Mouse (Mus musculus) cerebellum, postnatal 36 days (tissue): ENCODE results near the gene Tns1.

ENCODE experiments used
- DNase-seq, 2 experiments: peaks; one replicate each; pipeline ENCODE4 v3.0.0; 2021 to 2022; ENCODE audit warnings: mixed read lengths in 2 of 2

Tns1 gene

DNA sequence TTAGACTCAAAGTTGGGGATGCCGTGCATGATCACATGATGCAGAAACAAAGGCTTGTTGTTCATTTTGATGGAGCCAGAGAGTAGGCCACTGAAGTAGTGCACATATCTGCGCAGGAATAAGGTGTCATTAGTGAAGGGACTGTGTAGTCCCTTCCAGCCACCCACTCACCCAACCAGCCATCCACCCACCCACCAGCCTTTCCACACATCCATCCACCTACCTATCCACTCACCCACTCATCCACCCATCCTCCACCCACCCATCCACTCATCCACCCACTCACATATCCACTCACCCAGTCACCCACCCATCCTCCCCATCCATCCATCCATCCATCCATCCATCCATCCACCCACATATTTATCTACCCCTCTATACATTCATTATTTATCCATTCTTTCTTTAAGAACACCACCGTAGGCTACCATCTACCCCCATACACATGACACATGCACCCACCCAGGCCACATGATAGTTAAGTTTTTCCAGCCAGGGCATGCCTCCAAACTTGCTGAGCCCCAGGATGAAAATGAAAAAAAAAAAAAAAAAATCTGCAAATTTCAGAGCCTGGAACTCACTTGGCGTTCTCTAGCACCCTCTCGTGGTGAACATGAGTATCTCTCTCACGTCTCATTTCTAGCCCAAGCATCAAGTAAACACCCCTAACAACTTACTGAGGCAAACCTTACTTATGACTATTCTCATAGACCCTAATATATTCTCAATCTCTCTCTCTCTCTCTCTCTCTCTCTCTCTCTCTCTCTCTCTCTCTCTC, 137.8 kb downstream of the Tns1 start:
- peak; percentile 32 to 37 for DNase-seq

DNA sequence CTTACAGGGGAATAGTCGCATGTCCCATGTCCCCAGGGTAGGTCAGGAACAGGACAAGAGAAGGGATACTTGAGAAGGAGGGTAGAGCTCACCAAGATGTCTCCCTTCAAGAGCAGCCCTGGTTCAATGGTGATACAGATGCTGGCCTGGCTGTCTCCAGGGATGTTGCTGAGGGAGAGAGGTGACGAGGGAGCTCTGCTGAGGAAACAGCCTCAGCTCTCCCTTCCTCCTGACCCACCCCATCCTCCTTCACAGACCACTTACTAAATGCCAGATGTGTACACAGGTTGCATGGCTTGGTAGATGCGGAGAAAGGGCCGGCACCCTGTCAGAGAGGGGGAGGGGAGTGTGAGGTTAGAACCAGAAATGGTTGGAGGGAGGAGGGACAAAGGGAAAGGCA, 138.6 kb downstream of the Tns1 start:
- no peak for DNase-seq

DNA sequence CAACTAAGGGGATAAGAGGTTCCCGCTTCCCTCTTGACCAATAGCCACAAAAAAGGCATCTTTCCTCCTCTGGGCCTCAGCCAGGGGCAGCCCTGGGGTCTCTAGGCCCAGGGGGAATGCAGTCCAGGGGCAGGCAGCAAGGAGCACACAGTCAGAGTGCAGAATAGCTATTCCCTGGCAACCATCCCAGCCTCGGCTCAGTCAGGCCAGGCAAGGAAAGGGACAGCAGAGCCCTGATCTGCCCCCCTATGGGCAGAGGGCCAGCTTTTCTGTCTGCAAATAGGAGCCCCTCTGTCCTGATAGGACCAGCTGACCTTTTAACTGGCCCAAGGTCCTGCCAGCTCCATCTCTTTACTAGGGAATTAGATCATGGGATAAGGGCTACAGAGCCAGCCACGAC, 145.0 kb downstream of the Tns1 start:
- peak in 1 of 2 experiments; percentile 29 for DNase-seq

DNA sequence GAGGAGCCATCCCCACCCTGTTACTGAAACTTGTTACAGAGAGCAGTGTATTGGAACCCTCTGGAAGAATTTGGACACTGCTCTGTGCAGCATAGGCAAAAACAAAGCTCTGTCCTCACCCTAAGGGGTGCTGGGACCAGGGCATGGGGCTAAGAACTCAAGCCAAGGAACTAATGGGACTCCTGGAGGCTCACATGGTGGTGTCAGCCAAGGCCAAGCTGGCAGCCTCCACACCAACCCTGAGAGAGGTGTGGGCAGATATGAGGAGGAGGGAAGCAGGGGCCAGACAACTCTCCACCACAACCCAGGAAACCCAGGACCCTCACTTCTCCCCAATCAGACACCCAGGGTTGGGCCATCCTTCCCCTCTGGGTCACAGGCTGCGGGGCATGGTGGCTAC, 145.7 kb downstream of the Tns1 start:
- no peak for DNase-seq

DNA sequence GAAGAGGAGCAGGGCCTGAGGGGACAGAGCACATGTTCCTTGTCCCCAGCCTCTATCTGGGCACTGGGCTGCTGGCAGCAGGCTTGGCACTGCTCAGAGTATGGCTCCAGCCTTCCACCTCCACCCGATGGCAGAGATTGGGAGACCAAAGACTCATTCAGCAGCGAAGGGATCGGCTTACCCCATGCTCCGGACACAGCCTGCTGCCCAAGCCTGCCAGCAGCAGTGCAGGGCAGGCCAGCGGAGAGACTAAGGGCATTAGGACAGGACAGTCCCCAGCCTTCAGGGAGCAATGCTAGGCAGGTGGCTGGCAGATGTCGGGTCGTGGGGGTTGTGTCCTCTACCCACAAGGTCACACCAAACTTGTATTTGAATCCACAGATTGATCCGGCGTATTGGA, 150.3 kb downstream of the Tns1 start:
- no peak for DNase-seq

DNA sequence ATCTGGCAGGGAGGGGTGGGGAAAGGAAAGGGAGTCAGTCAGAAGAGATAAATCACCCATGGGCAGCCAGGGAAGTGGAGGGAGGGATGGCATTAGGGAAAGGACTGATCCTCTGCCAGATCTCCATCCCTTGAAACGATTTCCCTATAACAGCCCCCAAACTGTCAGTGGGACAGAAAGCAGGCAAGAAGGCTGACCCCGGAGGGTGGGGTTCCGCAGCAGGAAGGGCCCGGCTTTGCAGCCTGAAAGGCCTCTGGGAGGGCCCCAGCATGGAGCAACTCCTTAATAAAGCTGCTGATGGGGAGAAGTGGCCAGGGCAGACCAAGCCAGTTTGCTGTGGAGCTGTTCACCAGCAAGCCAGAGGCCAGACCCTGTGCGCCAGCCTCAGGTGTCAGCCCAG, 151.5 kb downstream of the Tns1 start:
- DNase-seq, result no peak

DNA sequence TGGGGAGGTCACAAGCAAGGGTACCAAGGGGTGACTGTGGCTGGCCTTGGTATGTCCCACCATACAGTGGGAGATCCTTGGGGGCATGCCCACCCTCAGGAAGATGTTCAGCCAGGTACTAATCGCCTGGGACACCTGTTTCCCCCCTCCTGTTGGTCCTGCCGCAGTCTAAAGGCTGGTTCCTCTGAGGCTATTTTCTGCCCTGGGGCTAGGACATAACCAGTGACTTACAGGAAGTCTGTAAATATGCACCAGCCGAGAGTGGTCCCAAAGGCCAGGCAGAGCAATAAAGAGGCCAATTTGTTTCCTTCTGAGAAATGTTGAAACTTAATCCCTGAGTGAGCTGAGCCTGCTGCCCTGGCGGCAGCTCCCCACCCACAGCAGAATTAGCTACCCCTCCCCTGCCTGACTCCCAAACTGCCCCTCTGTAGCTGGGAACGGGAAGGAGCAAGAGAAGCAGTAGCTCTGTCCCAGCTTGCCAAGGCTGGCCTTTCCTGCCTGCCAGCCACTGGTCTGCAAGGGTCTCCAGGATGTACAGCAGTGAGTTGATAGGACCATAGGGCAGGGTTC, 154.0 kb downstream of the Tns1 start:
- no peak for DNase-seq

DNA sequence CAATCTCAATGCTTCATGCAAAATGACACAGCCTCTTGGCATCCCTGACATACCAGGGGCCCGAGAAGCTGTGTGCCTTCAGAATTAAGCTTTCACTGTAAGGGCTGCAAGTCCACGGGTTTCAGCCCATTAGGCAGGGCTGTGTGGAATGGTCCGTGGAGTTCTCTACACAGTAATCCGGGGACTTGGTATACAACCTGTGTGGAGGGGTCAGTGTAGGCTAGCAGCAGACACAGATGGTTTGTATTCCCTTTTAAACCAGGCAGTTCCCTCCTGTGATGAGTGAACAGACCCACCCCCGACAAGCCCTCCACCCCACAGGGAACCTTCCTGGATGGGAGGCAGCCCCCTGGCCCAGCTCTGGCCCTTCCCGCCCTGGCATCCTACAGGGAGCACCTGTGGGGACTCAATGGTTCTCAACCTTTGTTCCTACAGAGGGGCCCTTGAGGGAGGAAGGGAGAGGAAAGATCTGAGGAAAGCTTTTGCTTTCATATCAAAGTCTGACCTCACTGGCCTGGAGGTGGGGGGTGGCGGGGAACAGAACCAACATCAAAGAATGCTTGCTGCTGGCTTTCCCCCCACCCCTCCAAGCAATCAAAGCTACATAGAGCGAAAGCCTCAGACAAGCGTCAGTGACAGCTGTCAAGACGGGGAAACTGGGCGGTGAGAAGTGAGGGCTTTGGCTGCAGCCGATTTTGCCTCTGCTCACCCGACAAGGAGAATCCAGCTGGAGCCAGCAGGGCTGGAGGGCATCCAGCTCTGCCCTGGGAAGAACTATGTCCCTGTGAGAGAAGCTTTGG, 155.3 kb downstream of the Tns1 start:
- DNase-seq, result no peak

DNA sequence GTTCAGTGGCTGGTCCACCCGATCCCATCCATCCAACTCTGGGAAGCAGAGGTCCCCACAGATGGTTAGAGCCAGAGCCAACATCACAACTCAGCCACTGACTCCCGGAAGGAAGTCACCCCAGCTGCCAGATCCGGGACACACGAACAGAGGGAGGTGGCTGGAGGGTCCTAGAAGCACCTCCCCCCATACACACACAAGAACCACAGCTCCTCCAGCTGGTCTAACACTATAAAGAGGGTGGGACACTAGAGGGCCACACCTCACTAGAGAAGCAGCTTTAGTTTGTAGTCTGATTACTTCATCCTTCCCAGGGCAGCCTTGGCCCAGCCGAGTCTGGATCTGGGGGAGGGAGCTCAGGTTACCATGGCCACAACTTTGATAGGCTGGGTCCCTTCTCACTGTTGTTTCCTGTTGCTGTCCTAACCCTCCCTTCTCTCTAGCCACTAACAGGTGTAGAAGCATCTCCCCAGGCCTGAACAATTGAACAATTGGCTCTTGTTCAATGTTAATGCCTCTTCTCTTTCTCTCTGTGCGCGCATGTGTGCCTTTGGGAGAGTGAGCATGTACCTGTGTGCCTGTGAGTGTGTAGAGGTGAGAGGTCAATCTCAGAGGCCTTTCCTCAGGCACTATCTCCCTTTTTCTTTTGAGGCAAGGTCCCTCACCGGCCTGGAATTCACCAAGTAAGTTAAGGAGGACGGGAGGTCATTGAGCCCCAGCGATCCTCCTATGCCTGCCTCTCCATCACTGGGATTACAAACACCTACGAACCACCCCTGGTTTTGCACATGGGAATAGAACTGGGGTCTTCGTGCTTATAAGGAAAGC, 157.6 kb downstream of the Tns1 start:
- no peak for DNase-seq

DNA sequence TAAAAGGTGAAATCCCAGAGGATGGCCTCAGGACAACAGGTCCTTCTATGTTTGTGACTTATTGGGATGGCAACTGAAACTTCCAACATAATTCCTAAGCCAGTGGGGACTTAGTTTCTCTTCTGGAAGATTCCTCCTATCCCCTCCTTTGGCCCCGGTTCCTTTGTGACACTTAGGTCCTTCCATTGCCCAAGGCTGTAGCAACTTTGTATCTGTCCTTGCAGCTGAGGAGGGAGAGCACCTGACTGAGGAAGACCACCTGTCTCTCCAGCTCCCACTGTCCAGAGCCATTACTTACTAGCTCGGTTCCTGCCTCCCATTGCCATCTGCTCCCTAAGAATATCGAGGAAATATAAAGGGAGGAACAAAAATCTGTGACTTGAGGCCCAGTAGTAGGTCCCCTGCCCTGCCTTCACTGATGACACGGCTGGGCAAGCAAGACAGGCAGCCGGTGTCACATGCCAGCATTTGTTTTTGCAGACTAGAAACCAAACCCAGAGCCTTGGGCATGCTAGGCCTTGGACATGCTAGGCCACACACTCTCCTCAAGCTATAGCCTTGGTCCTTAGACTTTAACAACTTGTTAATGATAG, 160.0 kb downstream of the Tns1 start:
- no peak for DNase-seq

DNA sequence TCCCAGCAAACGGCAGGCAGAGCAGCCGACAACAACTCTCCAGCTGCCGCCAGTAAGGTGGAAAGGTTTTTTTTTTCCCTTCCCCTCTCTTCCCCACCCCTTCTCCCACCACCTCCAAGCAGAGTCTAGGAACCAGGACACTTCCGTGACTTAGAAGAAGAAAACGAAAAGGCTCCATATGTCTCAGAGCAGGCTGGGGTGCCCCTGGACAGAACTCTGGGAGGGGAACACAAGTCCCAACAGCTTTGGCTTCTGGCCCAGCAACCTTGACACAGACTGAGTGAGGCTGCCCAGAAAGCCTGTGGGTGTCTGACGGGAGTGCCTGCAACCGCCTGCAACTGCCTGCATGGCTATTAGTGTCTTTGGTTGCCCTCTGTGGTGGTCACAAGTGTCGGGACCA, 160.6 kb downstream of the Tns1 start:
- peak in 1 of 2 experiments; percentile 18 for DNase-seq

DNA sequence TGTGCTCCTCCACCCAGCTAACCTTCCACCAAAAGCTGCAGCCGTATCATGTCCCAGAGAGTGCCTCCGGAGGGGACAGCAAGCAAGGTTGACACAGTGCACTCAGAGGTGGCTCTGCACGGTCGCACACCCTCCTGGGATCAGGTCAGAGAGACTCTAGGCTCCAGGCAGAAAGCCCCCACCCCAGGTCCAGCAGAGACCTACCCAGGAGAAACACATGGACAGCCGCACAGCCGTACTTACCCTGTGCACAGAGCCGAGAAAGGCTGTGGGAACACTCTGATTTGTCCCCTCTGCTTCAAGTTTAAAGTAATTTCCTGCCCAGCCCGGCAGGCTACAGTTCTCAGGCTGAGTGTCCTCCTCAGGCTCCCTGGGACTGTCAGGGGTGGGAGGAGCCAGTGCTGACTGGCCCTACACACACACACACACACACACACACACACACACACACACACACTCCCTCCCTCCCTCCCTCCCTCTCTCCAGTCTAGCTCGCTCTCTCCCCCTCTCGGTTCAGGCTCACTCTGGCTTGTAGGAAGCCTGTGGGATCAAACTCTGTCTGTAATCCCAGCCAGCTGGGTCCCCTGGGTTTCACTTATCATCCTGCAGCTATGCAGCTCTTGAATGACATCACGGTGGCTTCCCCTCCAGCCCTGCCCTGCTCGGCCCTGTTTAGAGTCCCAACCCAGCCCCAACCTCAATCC, 161.4 kb downstream of the Tns1 start:
- peak in 1 of 2 experiments; percentile 13 for DNase-seq

DNA sequence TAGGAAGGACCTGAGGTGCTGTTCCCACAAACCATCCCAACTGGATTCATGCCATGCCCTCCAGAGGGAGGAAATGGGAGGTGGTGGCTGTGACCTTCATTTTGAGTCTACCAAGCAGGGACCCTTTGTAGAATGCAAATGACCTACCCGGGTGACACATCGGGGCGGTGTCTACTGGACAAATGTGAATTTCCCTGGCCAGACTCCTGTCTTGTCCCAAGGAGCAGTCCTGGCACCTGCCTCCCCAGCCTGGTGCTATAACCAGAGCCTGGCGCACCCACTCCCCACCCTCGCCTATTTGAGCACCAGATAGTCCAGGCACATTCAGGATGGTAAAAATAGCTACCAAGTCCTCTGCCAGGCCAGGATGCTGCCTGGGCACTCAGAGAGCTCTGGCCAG, 162.2 kb downstream of the Tns1 start:
- DNase-seq, result peak in 1 of 2 experiments; percentile 9

DNA sequence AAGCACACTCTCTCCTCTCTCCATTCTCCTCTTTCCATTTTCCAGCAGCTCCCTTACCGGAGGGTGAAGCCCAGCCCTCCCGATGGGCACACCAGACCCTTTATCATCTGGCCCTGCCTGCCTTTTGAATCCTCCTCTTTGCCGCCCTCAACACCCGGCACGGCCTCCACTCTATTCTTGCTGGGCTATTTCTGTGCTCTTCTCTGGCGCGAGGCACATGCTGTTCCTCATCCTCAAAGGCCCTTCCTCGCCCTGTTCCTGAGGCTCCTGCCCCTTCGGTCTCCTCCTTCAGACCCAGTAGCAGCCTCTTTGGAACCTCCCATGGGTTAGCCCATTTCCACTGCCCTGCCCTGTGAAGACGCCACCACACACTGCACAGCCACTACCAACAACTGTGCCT, 164.5 kb downstream of the Tns1 start:
- DNase-seq, result no peak

DNA sequence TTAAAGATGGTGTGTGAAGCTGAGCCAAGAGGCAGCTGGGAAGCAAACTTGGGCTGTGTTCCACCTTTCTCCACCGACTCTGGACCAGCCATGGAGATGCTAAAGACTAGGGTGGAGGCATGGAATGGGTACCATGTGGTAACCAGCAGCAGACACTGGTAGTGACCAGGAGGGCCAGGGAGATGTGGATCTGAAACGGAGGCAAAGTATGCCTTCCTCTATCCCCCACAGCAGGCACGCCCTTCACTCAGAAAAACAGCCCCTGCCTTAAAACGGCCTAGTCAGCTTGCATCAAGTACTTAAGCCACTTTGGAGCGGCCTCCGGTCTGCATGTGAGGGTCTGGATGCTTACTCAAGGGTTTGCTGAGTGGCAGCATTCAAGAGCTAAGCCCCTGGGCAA, 164.9 kb downstream of the Tns1 start:
- no peak for DNase-seq

DNA sequence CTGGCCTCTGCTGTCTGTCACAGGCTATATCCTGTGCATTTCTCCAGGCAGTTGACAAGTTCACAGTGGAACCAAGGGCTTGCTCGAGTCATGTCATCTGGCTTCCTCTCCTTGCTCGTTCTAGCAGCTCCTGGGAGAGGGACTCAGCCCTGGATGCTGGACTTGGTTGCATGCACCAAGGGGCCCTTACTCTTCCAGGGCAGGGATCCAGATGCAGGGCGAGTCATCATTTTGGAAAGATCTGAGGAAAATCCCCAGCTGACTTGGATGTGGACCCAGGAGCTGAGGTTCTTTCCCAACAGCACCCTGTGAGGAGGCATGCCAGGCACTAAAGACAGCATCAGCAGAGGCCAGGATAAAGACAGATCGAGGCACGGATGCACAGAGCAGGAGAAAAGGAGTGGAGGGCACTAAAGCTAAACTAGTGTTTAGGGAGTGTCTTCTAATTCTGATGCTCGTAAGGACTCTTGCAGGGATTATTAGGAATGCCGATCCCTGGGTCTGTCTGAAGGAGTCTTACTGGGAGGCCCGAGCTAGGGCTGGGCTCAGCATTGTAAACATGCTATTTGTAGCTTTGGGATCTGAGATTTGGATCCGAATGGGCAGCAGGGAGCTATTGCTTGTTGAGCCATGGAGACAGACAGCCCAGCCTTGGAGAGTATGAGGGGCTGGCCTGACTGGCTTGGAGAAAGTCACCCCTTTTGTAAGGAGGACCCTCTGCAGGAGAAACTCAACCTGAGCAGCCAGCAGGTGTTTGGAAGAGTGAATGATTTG, 165.9 kb downstream of the Tns1 start:
- DNase-seq, result no peak

DNA sequence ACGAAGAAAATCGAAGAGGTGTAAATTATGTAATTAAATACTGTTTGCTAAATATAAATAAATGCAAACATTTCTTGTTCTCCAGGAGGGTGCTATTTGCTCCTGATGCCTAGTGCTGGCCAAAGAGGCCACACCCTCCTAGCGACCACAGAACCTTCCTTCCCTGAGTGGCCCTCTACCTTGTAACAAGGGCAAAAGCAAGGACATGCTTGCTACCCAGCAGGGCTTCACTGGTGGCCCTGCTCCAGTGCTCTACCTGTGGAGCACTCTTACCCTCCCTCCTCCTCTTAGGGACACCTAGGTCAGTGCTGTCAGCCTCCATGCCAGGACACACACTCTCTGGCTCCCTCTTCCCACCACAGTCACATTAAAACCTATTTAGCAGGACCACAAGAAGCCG, 166.8 kb downstream of the Tns1 start:
- DNase-seq, result no peak

DNA sequence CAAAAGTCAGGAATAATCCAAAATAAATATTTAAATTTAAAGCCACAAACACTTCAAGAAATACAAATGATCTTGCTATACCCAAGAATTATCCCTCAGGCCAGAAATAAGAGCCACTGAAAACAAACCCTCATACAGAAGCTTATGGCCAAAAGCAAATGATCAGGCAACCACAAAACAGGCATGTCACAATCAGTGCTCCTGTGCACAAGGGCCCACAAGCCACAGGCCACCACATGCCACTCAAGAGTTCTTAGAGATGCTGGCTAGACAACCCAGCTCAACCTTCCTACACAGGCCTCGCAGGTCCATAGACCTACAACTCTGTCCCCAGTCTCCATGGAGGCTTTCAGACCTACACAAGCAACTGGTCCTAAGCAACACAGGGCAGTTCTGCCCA, 167.9 kb downstream of the Tns1 start:
- no peak for DNase-seq

DNA sequence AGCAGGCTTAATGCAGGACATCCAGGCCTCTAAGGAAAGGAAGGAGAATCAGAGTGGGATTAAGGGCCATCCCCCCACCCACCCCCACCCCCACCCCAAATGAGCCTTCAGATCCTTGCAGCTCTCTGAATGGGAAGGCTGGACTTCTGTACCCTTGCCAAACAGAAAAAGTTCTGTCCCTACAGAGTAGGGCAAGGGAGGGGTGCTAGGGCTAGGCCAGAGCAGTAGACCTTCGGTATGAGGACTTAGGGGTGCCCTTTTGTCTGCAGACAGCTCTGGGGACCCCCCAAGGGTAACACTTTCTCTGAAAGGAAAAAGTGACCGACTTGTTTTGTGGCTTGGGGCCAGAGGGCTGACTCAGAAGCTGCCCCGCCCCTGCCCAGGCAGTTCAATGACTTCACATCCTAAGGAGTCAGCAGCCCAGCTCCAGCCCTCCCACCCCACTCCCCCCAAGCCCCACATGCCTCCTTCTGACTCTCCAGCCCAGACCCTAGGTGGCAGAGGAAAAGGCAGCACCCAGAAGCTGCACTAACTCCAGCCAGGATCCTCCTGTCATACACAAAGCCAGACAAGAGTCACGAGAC, 168.9 kb downstream of the Tns1 start:
- no peak for DNase-seq

DNA sequence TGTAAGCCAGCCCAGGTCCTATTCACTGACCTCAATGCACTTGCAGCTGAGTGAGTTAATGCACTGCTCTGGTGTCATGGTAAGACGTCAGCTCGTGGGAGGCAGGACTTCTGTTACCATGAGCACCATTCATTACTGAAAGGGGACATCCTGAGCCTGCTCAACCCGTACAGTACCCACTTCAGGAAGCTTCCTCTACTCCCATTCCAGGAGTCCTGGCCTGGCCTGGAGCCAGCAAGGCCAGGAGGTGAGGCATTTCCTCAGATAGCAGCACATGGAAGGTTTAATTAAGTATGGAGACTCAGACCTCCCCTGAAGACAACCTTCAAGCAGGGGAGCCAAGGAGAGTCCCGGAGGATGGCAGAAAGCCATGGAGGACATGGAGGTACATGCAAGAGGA, 169.6 kb downstream of the Tns1 start:
- DNase-seq, result no peak

DNA sequence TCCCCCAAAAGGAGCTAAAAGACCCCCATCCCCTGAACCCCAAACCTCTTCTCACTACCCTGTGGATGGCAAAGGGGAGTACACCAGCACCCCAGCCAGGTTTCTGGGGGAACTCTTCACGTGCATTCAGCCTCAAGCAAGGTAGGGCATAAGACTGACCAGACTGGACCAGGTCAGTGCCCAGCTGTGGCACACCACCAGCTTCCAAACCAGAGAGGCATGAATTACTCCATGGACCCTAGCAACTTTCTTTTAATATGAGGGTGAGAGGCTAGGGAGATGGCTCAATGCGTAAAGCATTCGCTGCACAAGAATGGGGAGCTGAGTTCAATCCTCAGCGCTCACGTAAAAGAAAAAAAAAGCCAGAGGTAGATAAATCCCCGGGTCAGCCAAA, 170.2 kb downstream of the Tns1 start:
- no peak for DNase-seq
